Mouse (Mus musculus) frontal cortex, postnatal 14 days (tissue): ENCODE results near the gene Ldlrad3.

Experiments used
- DNase-seq, 2 experiments: peaks; one replicate each; pipeline ENCODE4 v3.0.0; 2022; ENCODE audit warnings: low spot score in 2 of 2

Ldlrad3 gene

DNA sequence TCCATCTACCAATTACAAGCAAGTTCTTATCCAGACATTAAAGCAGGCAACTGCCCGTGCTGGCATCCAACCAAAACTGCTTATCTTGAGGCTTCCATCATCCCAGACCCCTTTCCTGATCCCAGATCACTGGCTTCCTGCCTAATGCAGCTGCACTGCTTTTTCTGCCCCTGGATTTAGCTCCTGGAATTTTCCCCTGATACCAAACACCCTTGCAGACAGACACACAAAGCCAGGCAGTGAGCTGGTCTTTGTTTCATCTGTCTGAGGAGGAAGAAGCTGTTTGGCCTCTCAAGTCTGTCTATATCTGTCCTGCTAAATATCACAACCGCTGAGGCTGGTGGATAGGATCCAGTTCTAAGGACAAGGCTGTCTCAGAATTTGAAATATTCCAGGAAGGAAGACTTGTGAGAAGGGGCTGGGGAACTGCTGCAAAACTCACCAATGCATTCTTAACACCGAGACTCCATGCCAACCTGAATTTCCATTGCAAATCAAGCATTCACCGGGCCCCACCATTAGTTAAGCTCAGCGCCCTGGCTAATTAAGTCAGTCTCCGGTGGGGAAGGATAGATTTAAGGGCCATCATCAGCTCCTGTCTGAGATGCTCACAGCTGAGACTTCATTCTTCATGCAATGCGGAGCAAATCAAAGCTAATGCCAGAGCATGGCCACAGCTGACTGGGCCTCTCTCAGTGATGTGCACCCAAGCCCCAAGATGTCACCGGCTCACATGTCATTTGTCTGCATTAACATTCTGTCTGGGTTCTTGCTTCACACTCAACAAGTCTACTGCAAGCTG is 183.0 kb downstream of the Ldlrad3 start:
- DNase-seq: peak in 1 of 2 experiments; percentile 23

DNA sequence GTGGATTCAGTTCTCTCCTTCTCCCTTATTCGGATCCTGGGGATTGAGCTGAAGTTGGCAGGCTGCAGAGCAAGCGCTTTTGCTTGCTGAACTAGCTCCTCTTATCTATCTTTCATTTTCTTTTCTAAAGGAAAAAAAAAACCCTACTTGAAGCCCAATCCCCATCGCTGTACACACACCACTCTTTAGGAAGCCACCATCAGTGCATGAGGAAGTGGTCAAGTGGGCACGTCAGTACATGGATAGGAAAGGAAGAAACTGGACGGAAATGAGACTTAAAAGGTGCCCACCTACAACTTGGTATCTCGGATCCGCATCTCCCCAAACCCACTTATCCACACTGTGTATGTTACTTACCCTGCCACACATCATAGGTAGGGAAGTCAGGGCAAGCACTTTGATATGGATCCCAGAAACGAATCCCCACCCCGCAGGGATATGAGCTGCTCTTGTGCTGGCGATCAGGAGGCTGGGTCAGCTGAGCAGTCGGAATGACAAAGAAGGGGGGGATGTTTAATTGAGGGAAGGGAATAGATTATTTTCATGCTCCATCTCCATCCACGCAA is 183.7 kb downstream of the Ldlrad3 start:
- DNase-seq: no peak

DNA sequence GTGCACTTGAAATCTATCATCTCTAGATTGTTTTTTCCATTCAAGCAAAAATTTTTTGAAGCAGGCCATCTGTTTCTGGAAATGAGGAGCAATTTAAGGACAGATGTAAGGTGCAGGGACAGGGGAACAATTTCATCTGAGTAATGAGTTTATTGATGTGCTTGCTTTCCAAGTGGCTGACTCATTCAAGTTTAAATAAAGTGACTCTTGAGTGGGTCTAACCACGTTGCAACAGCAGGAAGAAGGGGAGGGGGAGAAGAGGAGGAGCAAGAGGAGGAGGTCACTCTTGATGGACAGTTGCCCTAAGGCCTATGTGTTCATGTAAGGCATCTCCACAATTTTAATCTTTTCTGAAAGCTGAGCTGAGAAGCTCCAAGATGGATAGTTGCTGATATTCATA is 184.5 kb downstream of the Ldlrad3 start:
- DNase-seq: no peak

- DNase-seq: no peak
These were observed 187.1 kb downstream of the Ldlrad3 start for GRCm38 (mm10) chr2:101998911-101999572.

- no peak for DNase-seq
These were observed 189.2 kb downstream of the Ldlrad3 start for GRCm38 (mm10) chr2:101997013-101997412.

DNA sequence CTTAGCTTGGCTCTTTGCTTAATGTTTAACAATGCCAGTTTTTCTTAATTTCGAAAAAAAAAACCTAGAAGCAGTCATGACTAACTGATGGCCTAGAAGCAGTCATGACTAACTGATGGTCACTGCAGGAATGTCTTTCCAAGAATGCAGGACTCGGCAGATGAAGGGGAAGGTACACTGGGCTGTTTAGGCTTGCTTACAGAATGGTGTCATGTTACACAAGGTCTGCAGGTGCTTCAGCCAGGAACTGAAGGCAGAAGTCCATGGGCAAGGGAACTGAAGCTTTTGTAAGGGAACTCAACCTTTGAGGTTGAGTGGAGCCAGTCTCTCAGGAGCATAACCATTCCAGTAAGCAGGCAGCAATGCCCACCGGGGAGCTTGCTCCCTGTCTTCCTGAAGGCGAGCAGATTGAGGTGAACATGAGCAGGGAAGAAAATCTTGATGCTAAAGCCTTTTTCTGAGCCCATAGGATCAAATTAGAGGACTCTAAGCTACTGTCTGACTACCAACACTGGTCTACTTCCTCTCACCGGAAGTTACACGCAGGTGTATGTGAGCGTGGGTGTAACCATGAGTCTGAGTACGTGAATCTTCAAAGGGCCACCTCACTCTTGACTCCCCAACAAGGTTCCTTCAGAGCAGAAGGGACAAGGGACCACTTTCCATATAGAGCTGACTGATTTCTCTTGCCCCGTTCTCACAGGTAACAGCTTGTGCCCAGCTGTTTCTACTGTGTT is 193.4 kb downstream of the Ldlrad3 start:
- DNase-seq: no peak

GRCm38 (mm10) chr2:101991726-101992125 is 194.5 kb downstream of the Ldlrad3 start:
- no peak for DNase-seq

GRCm38 (mm10) chr2:101986344-101987087 is 199.7 kb downstream of the Ldlrad3 start:
- no peak for DNase-seq

- no peak for DNase-seq
These were observed 202.2 kb downstream of the Ldlrad3 start for GRCm38 (mm10) chr2:101983853-101984543.

GRCm38 (mm10) chr2:101983082-101983852 is 202.9 kb downstream of the Ldlrad3 start:
- peak; percentile 73 to 76 for DNase-seq

DNA sequence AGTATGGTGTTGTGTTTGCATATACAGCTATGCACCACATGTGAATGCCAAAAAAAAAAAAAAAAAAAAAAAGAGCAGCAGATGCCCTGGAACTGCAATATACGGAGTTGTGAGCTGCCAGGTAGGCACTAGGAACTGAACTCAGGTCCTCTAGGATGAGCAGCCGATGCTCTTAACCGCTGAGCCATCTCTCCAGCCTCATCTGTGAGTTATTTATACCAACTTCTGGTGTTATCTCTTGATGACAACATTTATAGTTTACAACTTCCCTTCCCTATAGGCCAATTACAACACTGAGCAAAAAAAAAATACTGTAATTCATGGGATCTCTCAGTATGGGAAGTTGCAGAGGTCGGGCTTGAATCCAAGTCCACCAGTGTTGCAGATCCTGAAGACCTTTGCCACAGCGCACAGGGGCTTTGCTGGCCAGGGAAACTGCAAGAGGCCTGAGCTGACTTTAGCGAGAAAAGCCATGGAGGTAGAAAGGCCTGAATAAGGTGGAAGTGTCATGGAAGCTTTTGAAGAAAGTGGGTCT is 204.2 kb downstream of the Ldlrad3 start:
- DNase-seq: no peak

DNA sequence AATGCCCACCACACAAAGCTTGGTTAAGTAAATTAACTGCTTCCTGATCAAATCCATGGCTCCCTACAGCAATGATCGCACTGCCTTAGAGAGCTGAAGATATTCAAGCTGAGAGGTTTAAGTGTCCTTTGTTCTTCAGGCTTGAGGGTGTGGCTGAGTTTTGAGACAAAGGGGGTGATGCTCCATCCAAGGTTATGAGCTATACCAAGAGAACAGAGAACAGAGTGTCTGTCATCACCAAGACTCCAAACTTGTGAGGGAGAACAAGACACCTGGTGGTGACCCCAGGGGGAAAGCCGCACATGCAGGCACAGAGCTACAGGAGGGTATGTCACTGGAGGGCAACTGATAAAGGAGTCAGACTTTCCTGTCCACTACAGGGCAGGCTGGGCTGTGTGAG is 205.0 kb downstream of the Ldlrad3 start:
- DNase-seq: no peak

DNA sequence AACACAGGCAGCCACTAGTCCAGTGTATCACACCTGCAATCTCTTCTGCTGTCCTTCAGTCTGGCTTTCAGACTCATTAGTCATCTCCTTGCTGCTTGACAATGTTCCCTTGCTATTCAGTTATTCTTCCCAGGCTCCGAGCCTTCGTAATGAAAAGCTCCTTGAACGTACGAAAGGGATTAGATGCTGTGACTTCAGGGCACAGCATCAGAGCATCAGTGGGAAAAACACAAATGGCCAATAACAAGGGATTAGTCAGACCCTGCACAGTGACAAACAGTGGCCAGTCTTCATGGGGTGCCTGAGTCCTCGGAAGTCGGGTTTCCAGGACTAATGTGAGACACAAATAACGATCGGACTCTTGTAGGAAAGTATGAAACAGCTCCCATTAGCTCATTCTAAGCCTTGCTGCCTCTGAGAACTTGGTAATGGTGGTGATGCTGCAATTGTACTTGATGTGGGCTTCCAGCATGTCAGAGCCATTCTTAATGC is 205.7 kb downstream of the Ldlrad3 start:
- no peak for DNase-seq

- DNase-seq: no peak
These were observed 207.4 kb downstream of the Ldlrad3 start for GRCm38 (mm10) chr2:101978534-101979525.

DNA sequence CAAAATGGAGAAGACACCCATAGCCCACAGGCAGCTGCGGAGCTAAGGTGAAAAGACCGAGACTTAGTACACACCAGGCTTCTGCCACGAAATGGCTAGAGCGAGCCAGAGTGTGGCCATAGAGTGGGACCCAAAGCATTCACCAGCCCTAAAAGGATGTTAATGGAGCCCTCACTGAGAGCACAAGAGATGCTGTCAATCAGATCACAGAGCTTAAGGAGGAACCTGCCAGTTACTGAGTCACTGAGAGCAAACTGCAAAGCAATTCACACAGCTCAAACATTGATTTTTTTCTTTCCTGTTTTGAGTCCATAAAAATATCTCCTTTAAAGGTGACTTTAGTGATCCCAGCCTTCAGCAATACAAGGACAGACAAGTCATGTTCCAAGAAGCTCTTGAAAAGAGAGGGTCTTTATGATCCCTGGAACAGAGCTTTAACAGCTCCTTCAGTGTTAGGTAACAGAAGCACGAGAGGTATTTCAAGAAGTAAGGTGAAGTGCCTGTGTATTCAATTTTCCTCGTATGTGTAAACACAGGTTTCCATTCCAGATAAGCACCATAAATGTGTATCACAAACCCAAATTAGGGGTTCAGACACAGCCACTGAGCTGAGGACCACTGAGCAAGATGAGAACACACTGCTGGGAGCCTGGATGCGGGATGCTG is 209.7 kb downstream of the Ldlrad3 start:
- no peak for DNase-seq

DNA sequence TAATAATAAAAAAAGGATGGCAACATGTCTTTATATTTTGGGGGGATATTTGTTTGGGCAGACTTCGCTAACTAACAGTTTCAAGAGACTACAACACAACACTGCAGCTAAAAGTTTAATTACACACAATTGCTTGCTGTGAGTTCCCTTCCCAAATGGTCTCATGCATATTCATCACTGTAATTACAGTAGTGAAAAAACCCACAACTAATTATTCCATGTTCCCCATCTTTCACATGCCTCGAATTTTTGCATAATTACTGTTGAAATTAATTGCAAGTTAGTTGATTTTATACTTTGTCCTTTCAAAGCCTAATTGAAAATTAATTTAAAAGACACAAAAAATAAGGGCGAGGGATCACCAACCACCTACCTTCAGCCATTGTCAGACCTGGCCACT is 212.4 kb downstream of the Ldlrad3 start:
- DNase-seq: no peak

- no peak for DNase-seq
These were observed 218.6 kb downstream of the Ldlrad3 start for GRCm38 (mm10) chr2:101967601-101968000.

- DNase-seq: no peak
These were observed 219.0 kb downstream of the Ldlrad3 start for GRCm38 (mm10) chr2:101967152-101967551.
